Mouse (Mus musculus) heart, postnatal 14 days (tissue): ENCODE results near the gene Gm11060. TPM values are rescaled to one million over a fixed set of nuclear protein-coding genes. Genes with fewer than 3 reads are reported as not detected.

Source experiments
- DNase-seq, 2 experiments: peaks; one replicate each; pipeline ENCODE4 v3.0.0; 2021 to 2022
- intact Hi-C: fragments of 180-260 bp; cut with DNase I; formaldehyde crosslinking; loops from one replicate; pipeline ENCODE4 v1.15.1; 2025
- long read RNA-seq, 2 experiments: library from polyadenylated mRNA; stranded (forward); transcript quantifications; one replicate each; pipeline ENCODE4 v2.0.0; 2021
- total RNA-seq, 2 experiments: library from RNA; stranded (reverse); gene quantifications; 2 replicates each; pipeline ENCODE4 v1.2.3; 2021

Gm11060 gene
- total RNA-seq, result not detected
- long read RNA-seq, experiment 1, result 0 reads
- long read RNA-seq, experiment 2, result 0 reads

DNA sequence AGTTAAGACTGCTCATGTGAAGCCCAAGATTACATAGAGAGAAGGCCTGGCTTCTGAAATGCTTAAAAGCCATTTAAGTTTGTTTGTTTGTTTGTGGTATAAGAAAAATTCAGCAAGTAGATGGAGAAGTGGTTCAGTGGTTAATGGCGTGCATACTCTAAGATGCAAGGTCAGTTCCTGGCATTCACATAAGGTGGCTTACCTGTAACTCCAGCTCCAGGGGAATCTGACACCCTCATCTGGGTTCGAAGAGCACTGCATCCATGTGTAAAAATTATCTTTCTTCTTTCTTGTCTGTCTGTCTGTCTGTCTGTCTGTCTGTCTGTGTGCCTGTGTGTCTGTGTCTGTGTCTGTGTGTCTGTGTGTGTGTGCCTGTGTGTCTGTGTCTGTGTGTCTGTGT lies at the start of gene Gm11060:
Gene Gm11060 (plus strand): TSS at position 301 of the 400 bp plus-strand sequence.
- intact Hi-C loops, result no loop called here
- DNase-seq, result no peak

GRCm38 (mm10) chr2:105043152-105043551 lies 48.7 kb upstream of the Gm11060 start:
- intact Hi-C loops, result no loop called here
- no peak for DNase-seq

DNA sequence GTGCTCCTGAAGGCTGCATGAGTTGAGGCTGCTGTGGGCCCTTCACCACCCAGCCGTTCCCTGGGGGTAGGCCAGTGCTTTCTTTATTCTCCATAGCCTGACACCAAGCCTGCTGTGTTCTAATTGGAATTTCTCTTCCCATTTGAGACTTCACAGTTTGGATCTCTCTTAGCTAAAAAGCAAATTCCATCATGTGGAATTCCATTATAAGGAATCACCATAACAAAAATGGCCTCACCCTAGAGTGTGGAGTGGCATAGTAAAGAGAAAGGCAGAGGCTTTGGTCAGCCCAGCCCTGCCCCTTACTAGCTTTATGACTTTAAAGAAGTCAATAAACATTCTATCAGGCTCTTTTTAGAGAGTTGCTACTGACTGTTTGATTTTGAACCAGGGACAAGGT lies 43.5 kb upstream of the Gm11060 start:
- DNase-seq, result no peak
- intact Hi-C loops, result no loop called here

DNA sequence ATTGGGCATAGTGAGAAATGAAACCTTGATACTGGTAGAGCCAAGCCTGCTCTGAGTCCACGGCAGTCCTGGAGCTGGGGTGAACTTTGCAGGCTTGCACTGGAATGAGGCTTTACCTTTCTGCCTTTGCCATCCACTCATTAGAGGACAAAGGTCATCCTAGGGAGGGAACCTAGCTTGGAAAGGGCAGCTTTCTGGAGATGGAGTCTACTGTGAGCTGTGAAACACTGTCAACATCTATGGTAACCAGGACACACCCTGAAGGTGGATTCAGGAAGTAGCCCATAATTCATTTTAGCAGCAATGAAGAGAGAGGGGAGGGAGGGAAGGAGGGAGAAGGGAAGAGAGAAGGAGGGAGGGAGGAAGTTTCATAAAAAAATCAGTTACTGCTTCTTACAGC lies 36.3 kb upstream of the Gm11060 start:
- intact Hi-C loops, result no loop called here
- DNase-seq, result no peak

DNA sequence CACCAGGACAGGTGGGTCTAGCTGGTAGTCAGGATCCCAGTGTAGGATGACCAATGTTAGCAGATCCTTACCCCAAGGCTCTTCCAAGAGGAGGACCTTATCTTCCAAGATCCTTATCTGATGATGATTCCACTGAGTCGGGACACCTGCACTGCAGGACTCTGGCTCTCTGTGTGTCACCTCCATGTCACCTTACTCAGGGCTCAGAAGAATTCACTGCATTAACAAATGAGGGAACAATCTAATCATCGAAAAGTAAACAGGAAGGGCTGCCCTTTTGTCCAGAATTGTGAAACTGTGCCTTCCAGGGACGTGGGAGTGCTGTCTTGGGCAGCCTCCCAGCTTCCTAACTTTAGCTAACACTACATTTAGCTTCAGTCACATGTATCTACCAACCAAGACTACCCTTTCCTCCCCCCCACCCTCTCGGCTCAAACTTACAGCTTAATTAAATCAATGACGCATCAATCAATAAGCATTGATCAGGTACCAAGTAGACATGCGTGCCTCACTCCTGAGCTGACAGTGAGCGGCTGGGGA lies 33.2 kb upstream of the Gm11060 start:
- no peak for DNase-seq
- intact Hi-C loops, result no loop called here

DNA sequence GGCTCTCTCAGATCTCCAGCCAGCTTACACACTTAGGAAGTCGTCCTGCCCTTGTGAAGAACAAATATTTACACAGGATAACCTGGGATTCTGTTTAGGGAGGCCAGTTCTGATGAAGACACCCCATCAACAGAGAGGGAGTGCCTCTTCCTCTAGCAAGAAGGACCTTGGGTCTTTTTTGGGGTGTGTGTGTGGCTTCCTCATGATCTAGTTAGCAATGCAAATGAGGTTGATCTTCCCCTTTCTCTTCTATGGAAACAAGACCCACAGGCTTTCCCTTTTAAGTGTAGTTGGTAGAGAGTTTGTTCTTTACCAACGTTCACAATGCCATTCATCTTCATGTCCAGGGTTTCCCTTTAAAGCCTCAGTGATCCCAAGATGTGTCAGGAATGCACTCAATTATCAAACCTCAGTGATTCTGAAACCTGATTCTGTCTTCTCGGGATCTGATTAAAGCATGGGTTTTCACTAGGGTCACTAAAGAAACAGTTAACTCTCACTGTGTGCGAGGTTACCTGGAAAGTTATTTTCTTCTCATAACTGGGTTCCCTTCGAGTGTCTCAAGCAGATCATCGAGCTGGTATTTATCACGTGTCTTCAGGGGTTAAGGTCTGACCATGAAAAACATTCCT lies 29.0 kb upstream of the Gm11060 start:
- intact Hi-C loops, result no loop called here
- DNase-seq, result no peak

GRCm38 (mm10) chr2:105072496-105072895 lies 19.3 kb upstream of the Gm11060 start:
- intact Hi-C loops, result loop anchor here (1.0 to 5.0 kb wide), 2 partner anchors 115 to 158 kb away; no protein-coding TSS in a partner anchor
- peak in 1 of 2 experiments; percentile 8 for DNase-seq

- peak in 1 of 2 experiments; percentile 8 for DNase-seq
- intact Hi-C loops, result loop anchor here (5.0 kb wide), 1 partner anchor 113 kb away; no protein-coding TSS in a partner anchor
These were observed 17.6 kb upstream of the Gm11060 start for GRCm38 (mm10) chr2:105074196-105074595.

- no peak for DNase-seq
- intact Hi-C loops, result no loop called here
These were observed 16.0 kb upstream of the Gm11060 start for GRCm38 (mm10) chr2:105075809-105076208.

DNA sequence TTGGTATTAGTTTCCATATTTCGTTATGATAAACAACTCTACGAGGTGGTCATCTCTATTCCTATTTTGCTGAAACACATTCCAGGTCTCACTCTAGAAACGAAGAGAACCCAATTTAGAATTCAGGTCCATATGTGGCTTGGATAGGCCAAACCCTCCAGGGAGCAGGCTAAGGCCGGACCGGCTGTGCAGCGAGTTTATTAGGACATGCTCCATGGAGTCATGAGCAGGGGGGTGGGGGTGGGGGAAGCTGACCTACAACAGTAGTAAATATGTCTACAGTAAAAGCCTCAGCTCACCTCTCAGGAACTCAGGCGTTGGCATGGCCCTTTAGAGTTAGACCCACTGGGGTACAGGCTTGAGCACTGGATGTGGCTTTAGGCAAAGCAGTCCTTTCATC lies 14.7 kb upstream of the Gm11060 start:
- no peak for DNase-seq
- intact Hi-C loops, result no loop called here

DNA sequence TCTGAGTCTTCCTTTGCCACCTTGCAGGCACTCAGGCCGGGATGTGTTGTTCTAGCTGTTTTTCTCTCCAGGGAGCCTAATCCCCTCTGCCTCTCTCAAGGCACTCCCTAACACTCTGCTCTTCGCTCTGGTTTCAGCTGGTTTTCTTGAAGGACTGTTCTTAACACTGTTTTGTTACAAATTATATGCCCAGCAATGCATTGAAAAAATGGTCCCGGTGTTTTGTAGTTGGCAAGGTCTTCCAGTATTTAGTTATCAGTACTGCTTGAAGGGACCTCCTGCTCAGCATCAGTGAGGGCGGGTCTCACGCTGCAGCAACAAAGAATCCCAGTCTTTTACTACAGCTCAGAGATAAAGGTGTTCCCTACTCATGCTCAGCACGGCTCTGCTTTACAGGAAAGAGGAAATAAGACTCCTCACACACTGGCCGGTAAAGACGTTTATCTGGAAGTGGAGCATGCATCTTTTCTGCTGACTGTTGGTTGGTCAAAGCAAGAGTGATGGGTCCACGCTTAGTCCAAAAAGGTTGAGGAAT lies 9.5 kb upstream of the Gm11060 start:
- intact Hi-C loops, result no loop called here
- no peak for DNase-seq

DNA sequence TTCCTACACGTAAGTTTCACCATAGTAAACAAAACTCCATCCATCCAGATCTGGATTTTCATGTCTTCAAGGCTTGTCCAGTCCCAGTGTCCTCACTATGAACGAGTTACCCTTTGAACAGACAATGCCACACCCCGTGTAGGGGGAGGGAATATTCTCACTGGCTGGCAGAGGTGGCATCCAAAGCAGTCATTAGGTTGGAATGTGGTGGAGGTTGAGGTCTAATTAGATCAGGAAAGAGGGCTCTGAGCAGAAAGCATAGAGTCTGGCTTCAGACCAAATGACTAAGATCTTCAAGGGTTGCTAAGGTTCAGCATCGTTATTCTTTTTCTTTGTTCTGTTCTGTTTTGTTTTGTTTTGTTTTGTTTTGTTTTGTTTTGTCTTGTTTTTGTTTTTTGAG lies 7.8 kb upstream of the Gm11060 start:
- intact Hi-C loops, result no loop called here

DNA sequence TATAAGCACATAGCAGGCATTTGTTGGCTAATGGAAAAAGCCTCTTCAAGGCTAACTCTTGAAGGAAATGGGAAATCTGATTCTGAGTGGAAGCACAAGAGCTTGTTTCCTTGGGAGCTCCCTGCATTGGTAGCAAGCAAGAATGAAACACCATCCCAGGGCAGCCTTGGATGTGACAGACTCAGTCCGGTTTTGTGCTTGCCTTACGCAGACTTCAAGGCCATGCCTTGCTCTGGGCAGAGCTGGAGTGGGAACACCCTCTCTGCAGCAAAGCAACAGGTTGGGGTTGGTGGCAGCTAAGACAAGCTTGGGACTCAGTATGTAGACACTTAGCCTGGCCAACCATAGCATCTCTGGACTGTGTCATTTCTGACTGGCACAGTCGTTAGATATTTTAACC lies 5.7 kb upstream of the Gm11060 start:
- intact Hi-C loops, result no loop called here
- no peak for DNase-seq

More for the DNA sequence above, 7.8 kb upstream of the Gm11060 start:
- no peak for DNase-seq

GRCm38 (mm10) chr2:105088005-105088404 lies 3.8 kb upstream of the Gm11060 start:
- intact Hi-C loops, result no loop called here

GRCm38 (mm10) chr2:105089083-105089482 lies 2.7 kb upstream of the Gm11060 start:
- intact Hi-C loops, result no loop called here
- no peak for DNase-seq

More at GRCm38 (mm10) chr2:105088005-105088404, 3.8 kb upstream of the Gm11060 start:
- DNase-seq, result no peak

DNA sequence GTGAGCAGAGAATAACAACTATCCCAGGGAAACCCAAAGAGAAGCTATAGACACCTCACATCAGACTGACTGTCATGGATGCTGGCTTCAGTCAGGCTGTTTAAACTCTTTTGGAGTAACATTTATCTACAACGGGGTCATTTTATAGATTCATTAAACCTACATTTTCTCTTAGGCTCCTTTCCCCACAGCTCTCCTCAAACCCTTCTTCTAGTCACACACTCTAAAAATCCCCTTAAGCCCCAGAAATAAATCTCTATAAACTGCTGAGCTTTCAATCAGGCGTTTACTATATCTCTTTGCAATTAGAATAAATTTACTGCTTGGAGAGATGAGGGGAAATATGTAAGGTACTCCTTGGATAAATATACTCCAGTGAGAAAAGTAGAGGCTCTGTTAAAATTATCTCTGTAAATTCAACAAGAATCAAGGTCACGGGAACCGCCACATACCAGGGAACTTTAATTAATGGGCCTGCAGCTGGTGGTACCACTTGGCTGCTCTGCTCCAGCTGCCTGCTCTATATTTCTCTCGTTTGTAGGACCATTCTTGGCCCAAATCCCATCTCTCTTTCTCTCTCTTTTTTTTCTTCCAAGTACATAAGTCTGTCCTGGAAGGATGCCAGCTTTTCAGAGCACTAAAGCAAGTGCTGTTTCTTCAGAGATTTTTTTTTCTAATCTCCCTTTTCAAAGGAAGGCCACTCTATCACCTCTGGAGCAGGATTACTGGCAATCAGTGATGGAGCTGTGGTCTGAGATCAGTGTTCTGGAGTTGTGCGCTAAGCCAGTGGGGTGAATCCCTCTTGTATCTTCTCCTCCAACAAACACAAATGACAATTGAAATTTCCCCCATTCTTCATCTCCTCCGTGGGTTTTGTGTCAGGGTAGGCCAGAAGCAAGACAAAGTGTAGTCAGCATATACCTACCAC lies 2.0 kb upstream of the Gm11060 start:
- no peak for DNase-seq

GRCm38 (mm10) chr2:105090991-105091390 lies 827 bp upstream of the Gm11060 start:
- peak in 1 of 2 experiments; percentile 33 for DNase-seq
- intact Hi-C loops, result no loop called here

More for the DNA sequence above, 2.0 kb upstream of the Gm11060 start:
- intact Hi-C loops, result no loop called here

DNA sequence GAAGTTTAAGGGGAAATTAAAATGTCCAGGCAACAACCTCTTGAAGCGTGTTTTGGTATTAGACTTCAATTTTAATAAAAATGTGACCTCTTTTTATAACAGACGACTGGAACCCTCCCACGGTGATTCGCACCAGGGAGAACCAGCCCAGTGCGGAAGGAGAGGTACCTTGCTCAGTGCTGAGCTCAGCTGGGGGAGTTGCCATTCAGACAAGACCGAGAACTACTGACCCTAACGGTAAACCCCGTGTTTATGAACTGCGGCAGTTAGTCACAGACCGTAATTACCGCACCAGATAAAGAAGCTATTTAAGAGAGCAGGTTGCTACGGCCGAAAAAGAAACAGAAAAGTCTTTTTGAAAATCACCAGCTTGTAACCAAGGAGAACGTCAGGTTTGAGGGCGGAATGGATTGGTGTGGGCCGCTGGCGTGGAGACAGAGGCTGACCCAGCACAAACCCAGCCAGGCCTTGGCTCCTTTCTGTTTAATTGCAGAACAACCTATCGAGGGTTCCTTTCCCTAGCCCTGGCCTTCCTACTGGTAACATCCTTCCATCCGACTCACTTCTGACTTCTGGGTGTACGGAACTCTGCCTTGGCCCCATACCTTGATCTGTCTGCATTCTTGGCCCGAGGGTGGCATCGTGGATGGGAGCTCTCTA lies 5.6 kb downstream of the Gm11060 start:
- DNase-seq, result no peak
- intact Hi-C loops, result no loop called here

- intact Hi-C loops, result no loop called here
- DNase-seq, result no peak
These were observed 7.6 kb downstream of the Gm11060 start for GRCm38 (mm10) chr2:105099410-105099809.

DNA sequence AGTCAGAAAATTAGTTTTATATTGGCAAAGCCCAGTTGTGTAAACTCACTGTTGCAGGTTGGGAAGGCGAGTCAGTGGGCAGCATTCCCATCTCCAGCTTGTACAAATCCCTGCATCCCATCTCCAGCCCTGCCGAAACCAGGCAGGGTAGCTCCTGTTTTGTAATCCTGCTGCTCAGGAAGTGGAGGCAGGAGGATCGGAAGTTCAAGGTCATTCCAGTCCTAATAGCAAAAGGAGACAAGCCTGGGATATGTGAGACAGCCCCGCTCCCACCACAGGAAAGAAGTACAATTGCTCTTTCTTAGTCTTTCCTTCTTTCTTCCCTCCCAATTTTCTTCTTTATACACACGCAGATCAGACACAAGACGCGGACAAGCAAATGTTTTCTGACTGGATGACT lies 8.7 kb downstream of the Gm11060 start:
- DNase-seq, result no peak
- intact Hi-C loops, result no loop called here
